Mouse (Mus musculus) frontal cortex, postnatal 10 days (tissue): ENCODE results near the gene Chrm3.

Experiments used
- DNase-seq, 2 experiments: peaks; one replicate each; pipeline ENCODE4 v3.0.0; 2022; ENCODE audit warnings: low spot score in 2 of 2, mixed read lengths in 1 of 2

Gene Chrm3

DNA sequence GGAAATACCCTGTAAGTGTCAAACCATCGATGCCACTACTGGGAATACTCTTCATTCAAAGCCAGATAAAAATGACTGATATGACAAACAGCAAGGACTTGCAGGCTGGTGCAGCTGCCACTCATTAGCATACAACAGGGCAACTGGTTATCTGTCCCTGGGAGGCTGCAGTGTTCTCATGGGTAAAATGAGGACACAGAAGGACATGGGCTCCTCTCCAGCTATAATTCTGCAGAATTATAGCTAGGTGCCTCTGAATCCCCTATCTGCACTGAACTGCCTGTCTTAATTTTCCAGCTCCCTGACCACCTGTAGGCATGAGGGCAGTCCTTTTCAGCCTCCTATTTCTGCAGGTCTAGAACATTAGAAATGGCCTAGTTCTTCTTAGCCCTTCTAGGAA, 463.4 kb downstream of the Chrm3 start:
- DNase-seq = no peak

DNA sequence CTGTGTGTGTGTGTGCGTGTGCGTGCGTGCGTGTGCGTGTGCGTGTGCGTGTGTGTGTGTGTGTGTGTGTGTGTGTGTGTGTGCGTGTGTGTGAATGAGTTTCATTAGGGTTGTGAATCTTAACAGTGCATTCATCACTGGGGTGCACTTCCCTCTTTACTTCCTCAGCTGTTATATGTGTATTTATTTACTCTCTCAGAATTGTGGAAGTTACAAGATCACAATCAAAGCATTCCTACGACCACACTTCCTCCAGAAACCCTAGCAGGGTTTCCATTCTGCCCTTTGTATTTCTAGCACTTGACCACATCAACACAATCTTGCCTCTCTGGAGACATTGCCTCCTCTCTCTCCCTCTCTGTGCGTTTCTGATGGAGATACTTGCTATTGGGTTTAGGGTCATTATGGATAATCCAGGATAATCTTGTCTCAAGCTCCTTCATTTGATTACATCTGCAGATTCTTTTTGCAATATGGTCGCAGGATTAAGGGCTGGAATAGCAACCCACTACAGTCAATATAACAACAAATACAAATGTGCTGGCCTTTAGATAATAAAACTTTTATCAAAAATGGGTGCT, 465.5 kb downstream of the Chrm3 start:
- DNase-seq = no peak

DNA sequence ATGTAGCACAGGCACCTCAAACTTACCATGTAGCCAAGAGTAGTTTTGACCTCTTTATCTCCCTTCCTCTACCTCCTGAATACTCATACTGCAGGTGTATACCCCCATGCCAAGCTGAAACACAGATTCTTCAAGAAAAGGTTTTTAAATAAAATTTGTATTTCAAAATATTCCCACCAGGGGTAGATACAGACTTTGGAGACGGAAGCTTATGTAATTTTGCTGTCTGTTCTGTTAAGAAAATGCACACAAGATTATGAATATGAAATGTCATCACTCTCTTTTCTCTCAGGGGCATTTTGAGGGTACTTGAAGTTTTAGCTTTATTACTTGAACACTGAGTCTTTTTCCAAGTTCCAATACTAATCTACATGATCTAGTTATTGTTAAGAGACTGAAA, 469.6 kb downstream of the Chrm3 start:
- DNase-seq = no peak

DNA sequence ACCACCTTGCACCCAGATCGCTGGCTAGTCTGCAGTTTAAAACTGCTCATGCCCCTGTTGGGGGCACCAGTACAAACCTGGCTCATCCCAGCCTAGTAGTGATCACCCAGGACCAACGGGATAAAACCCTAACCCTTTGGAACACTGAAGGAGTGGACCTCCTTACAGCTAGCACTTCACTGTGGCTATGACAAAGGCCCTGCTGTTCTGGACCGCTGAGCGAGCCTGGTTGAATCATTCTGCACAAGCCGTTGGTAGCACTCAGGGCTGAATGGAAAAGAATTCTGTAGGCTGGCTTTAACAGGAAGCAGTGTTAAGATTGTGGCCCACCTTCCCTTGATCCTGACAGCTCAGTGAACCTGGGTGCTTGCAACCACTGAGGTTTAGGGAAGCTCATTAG, 470.2 kb downstream of the Chrm3 start:
- no peak for DNase-seq

DNA sequence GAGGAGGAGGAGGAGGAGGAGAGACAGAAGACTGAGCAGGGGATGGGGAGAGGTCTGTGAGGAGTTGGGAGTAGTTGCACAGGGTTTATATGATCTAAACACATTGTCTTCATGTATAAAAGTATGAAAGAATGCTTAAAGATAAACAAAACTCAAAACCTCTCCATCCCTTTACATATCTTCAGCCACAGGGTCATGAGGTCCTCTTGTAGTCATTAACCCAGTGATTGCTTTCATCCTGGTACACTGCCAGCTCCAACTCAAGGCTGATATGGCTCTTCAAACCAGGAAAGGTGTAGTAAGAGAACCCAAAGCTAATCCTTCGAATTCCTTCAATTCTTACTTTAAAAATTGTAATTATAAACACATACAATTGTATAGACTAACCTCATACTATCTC, 470.7 kb downstream of the Chrm3 start:
- DNase-seq = no peak

DNA sequence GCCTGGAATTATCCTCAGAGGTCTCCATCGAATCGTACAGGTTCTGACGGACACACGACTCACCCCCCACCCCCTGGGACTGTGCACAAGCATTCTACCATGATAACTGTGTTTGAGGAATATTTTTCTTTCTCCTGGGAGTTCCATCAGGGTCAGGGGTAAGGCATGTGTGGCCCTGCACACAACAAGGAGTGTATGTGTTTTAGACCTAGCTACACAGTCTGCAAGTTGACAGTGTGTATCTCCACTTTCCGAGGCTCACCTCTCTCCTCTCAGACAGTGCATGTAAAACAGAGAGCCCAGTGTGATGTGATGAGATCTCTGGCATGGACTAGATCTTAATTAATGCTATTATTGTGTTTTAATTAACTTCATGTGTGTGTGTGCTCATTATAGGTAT, 472.4 kb downstream of the Chrm3 start:
- DNase-seq = no peak

DNA sequence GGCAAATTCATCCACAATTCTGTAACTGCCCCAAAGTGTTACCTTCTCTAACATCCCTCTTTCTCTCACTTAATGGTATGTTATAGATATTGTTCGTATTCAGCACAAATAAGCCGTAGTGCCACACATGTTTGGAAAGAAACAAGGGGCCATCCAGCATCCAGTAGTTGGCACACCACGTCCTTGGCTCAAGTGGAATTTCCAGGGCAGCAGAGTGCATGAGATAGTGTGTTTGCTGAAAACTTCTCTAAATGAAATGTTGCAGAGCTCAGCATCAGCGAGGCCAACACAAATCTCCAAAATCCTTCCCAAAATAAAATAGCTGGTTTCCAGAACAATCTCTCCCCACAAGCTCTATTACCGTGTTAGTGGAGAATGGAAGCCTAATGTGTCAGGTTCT, 473.4 kb downstream of the Chrm3 start:
- DNase-seq = no peak

DNA sequence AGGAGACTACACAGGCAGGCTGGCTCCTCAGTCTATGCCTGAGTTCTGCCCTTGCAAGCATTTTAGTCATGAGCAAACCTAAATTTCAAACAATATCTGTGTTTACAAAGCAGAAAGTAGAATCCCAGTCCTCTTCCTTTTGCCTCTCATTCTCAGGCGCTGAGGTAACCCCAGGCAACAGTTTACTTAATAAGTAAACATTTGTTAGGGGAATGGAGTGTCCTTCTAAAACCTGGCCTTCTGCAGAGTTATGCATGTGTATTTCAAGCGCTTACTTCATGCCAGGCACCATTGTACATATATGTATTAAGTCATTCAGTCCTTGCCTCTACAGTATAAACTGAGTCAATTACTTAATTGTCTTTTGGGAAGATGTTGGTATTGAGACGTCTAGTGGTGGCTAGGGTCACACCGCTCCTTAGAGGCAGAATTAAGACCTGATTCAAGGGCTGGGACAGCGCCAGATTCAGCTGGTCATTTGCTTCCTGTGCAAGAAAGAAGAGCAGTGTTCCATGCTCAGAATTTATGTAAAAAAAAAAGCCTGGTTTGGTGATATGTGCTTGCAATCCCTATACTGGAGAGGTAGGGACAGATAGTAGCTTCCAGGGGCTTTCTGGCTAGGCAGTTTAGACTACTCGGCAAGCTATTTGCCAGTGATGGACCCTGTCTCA, 474.0 kb downstream of the Chrm3 start:
- DNase-seq = no peak

DNA sequence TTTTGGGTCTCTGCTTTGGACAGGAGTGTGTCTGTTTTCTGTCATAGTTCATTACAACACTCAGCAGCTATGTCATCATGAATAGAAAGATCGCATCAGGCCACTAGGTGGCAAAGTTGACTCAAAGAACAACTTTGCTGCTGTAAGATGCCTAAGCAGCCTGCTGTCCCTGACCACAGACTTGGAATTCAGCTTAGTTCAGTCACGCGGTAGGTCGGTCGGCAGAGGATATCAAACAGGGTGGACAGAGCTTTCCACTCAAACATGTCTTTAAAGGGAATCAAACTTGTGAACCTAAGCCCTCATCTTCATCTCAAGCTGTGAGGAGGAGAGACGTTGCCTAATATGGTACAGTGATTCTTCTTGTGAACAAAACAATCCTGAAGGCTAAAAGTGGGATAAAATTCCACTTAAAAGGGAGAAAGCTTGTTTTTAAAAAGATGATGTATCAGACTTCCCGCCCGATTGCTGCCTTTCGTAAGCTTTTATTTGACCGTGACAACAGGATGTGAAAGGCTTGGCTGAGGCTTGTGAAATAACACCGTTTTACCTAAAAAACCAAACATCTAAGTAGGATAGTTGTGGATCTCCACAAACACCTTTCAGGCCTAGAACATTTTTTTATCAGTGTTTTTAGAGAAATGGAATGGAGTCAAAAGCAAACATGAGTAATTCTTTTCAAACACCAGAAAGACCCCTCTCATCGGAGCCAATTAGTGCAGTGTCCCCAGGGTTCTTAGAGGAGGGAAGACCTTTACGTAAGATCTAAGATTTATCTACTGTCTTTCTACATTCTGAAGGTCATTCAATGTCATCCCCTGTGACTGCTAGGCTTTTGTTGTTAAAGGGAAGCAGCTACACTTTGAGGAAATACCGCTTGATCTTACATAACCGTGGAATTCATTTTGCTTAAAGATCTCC, 478.0 kb downstream of the Chrm3 start:
- peak; percentile 26 to 64 for DNase-seq

DNA sequence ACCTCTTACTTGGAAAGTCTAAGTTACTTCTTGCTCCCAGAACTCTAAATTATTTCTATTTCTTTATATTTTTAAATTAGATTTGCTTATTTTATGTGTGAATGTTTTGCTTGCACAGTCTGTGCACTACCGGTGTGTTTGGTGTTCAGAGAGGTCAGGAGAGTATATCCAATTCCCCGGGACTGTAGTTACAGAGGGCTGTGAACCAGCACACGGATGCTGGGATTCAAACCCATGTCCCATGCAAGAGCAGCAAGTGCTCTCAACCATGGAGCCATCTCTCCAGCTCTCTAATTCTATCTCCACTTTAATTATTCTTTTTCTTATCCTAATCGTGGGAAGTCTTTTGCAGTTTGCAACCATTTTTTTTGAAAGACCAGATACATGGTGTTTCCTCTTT, 478.7 kb downstream of the Chrm3 start:
- DNase-seq = no peak

DNA sequence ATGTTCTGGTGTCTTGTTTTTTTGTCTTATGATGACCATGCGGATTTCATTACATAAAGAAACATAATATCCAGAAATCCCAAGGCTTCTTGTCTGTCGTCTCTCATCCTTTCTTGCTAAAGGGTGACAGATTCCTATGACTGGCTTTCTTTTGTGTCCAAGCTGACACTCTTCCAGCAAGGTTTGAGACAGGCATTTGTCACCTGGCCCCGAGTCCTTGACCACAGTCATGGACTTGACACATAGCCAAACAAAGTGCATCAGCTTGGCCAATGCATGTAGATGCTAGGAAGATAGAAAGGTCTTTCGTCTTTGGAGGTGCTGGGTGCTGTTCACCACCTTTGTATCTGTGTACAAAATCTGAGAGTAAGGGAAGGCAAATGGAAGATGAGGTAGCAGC, 480.2 kb downstream of the Chrm3 start:
- DNase-seq = no peak

DNA sequence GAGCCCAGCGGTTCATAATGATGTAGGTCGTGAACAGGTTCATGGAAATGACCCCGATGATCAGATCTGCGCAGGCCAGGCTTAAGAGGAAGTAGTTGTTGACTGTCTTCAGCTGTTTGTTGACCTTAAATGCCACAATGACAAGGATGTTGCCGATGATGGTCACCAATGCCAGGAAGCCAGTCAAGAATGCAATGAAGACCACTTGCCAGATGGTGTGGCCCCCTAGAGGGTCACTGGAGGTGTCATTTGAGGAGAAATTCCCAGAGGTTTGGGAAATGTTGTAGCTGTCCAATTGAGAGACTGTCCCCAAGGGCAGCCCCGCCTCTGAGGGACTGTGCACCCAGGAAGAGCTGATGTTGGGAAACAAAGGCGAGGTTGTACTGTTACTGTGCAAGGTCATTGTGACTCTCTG, 482.0 kb downstream of the Chrm3 start:
- no peak for DNase-seq

DNA sequence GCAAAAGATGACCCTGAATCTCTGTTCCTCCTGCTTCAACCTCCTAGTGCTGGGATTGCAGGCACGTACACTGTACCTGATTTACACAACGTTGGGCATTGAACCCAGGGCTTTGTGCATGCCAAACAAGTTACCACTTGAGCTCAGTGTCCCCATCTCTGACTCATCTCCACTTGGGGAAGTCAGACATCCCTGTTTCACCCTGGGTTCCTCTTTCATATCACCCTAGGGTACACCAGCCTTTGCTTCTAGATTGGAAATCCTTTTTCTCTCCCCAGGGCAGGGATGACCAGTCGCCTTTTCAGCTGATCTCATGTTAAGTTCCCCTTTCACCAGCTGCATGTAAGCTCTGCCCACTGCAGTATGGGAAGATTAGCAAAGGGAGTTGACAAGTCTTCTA, 487.3 kb downstream of the Chrm3 start:
- no peak for DNase-seq

DNA sequence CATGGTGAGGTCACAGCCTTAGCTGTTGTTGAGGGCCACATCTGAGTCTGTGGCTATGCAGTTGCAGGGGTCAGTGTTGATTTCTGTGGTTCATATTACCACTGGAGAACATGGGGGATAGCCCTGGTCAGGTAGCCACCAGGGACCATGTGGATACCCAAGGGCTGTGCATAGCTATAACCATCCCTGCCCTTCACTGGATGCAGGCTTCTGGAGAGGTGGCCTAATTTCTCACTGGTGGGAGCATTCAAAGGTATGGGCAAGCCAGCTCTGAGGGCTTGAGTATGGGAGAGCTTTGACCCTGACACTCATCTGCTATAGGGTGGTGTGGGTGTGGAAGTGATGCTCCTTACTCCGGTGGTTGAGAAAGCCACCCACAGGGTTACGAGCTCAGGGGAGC, 494.5 kb downstream of the Chrm3 start:
- no peak for DNase-seq

DNA sequence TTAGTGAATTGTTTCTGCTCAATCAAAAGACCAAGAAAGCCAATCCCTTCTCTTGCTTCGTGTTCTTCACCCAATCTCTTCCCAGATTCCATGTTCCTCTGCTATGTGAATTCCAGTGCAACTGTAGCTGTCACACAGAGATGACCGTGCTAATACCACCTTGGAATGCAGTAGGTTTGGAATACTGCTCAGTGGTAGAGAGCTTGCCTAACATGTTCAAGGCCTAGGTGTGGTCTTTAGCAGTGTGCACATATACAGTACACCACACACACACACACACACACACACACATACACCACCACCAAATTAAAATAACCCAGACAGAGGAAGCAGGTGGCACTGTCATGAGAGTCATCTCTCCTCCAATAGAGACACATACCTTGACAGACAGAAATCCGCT, 513.1 kb downstream of the Chrm3 start:
- no peak for DNase-seq

DNA sequence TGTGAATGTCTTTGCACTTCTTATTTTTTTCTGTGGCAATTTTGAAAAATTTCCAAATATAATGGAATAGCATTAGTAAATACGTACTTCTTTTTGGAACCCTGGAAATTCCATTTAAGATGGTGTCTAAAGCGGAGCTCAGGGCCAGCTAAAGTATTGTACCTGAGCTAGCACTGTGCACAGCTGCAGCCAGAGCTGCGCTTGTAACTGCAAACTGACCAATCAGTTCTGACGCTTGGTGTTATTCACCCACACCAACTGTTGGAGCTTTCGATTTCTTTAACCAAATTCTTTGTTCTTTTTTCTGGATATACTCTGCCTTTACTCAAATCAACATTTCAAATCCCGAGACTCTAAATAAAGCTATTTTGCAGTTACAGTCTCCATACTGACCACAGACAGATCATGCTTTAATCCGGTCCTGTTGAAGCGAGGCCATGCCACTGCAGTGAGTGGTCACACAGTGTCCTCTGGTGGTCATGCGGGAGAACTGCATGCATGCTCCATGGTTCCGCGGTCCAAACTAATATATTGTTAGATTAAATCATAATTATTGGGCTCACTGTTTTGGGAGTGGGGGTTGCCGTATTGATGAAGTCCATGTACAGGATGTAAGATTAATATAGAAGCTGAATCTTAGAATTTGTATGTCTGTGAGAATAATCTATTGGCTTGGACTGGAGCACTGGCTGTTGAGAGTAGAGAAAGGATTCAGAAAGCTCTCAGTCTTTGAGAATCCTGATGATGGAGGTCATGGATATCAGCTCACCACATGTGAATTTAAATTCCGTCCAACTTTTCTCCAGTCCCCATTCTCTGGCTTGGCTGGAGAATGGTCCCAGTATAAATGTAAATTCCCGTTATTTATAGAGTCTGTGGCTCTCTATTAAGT, 513.9 kb downstream of the Chrm3 start:
- DNase-seq = peak in 1 of 2 experiments; percentile 55

DNA sequence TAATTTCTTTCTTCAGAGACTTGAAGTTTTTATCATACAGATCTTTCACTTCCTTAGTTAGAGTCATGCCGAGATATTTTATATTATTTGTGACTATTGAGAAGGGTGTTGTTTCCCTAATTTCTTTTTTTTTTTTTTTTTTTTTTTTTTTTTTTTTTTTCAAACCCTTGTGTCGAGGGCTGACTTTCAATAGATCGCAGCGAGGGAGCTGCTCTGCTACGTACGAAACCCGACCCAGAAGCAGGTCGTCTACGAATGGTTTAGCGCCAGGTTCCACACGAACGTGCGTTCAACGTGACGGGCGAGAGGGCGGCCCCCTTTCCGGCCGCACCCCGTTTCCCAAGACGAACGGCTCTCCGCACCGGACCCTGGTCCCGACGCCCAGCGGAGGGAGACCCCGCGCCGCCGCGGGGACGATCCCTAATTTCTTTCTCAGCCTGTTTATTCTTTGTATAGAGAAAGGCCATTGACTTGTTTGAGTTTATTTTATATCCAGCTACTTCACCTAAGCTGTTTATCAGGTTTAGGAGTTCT, 526.4 kb downstream of the Chrm3 start:
- DNase-seq = peak in 1 of 2 experiments; percentile 54

DNA sequence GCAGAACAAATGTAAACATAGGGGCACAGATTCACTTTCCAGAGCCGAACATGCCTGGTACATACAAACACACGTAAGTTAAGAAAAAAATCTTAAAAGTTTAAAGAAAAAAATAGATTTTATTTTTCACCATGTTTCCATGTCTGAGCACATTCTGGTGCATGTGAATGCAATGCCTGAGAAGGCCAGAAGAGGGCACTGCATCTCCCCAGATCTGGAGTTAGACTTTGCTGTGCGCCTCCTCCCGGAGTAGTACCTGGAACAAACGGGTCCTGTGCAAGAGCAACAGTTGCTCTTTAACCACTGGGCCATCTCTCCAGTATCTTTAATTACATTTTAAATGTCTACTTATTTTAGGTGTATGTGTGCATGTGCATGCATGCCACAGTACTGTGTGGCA, 534.4 kb downstream of the Chrm3 start:
- DNase-seq = no peak
